Mouse (Mus musculus) liver, embryonic 14.5 days (tissue): Measurements from ENCODE around the gene Ripk3.

Experiments used
- CTCF ChIP-seq: IDR thresholded peaks from 2 replicates; pipeline ENCODE4 v1.5.1; 2016; ENCODE audit warnings: antibody characterized with exemption, low read depth, control low read depth
- EP300 ChIP-seq: IDR thresholded peaks from 2 replicates; pipeline ENCODE4 v1.6.1; 2016; ENCODE audit warnings: antibody characterized with exemption, low read depth

DNA sequence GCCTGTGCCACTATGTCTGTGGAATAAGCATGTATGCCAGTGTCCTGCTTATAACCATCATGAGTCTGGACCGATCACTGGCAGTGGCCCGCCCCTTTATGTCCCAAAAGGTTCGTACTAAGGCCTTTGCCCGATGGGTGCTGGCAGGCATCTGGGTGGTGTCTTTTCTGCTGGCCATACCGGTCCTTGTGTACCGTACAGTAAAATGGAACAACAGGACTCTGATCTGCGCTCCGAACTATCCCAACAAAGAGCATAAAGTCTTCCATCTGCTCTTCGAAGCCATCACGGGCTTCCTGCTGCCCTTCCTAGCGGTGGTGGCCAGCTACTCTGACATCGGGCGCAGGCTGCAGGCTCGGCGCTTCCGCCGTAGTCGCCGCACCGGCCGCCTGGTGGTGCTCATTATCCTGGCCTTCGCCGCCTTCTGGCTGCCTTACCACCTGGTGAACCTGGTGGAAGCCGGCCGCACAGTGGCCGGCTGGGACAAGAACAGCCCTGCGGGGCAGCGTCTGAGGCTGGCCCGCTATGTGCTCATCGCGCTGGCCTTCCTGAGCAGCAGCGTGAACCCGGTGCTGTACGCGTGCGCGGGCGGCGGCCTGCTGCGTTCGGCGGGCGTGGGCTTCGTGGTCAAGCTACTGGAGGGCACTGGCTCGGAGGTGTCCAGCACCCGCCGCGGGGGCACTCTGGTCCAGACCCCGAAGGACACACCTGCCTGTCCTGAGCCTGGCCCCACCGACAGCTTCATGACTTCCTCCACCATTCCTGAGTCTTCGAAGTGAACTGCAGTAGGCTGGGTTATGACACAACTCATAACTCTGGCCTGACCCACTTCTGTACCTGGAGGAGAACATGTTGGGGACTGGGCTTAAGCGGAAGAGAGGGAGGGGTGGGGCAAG, 20.9 kb downstream of the Ripk3 start:
- peak; percentile 68 for TF ChIP-seq CTCF
- TF ChIP-seq EP300 = no peak
